Mouse (Mus musculus): ENCODE data around the gene Ehmt1. TPM values are rescaled to one million over a fixed set of nuclear protein-coding genes. Genes with fewer than 3 reads are reported as not detected.

Ehmt1 gene
- polyA plus RNA-seq, 1 experiment, result 32.9 TPM

GRCm38 (mm10) chr2:24934441-24934963 lies 15.1 kb upstream of the Ehmt1 start:
- Histone ChIP-seq H3K4me1 (ENCODE audit: control insufficient read depth, insufficient read depth, low read length) (peaks cover 10% of the 10 kb centered on the region; the same call in 1 of the 2 replicates), H3K27ac (ENCODE audit: insufficient read depth, low read depth, low read length) (peak overlapping the region; percentile 86), H3K4me3 (ENCODE audit: insufficient read depth, low read length) (peak overlapping the region; percentile 96)
- TF ChIP-seq CTCF (IDR thresholded peaks at IDR 0.05; ENCODE audit: low read depth, low read length) (no peak), POLR2A (IDR thresholded peaks at IDR 0.05; ENCODE audit: borderline replicate concordance, low read depth, low read length) (no peak)

DNA sequence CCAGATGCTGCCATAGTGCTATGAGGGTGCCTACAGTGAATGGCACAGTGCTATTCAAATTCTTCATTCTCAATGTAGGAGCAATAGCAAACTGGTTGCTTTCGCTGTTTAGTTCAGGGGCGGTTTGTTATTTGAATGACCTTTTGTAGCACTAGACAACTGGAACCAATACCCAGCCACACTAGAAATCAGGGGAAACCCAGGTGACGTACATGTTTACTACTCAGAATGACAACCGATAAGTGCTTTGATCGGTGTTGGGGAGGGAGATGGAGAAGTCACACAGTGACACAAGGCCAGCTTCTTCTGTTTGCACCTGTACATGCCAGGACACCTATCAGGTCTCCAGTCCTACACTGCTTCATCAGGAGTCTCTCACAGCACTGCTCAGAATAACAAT lies 10.2 kb upstream of the Ehmt1 start:
- H3K27ac ChIP-seq (ENCODE audit: insufficient read depth, low read depth, low read length), result no peak overlapping the region
- H3K4me3 ChIP-seq (ENCODE audit: insufficient read depth, low read length), result no peak overlapping the region
- peaks cover 29% of the 10 kb centered on the region for H3K4me1 ChIP-seq (ENCODE audit: control insufficient read depth, insufficient read depth, low read length)
- TF ChIP-seq POLR2A (IDR thresholded peaks at IDR 0.05; ENCODE audit: borderline replicate concordance, low read depth, low read length) (no peak), CTCF (IDR thresholded peaks at IDR 0.05; ENCODE audit: low read depth, low read length) (no peak)

GRCm38 (mm10) chr2:24929119-24929518 lies 9.7 kb upstream of the Ehmt1 start:
- Histone ChIP-seq H3K4me3 (ENCODE audit: insufficient read depth, low read length) (no peak overlapping the region), H3K27ac (ENCODE audit: insufficient read depth, low read depth, low read length) (no peak overlapping the region), H3K4me1 (ENCODE audit: control insufficient read depth, insufficient read depth, low read length) (peaks cover 29% of the 10 kb centered on the region)
- TF ChIP-seq POLR2A (IDR thresholded peaks at IDR 0.05; ENCODE audit: borderline replicate concordance, low read depth, low read length) (no peak), CTCF (IDR thresholded peaks at IDR 0.05; ENCODE audit: low read depth, low read length) (no peak)

- peak overlapping the region; percentile 63; the same call in 1 of the 2 replicates for H3K27ac ChIP-seq (ENCODE audit: insufficient read depth, low read depth, low read length)
- no peak for TF ChIP-seq CTCF (IDR thresholded peaks at IDR 0.05; ENCODE audit: low read depth, low read length)
- TF ChIP-seq POLR2A (IDR thresholded peaks at IDR 0.05; ENCODE audit: borderline replicate concordance, low read depth, low read length), result no peak
- peaks cover 21% of the 10 kb centered on the region for H3K4me1 ChIP-seq (ENCODE audit: control insufficient read depth, insufficient read depth, low read length)
- H3K4me3 ChIP-seq (ENCODE audit: insufficient read depth, low read length), result no peak overlapping the region
Measured at GRCm38 (mm10) chr2:24927810-24928479, 8.5 kb upstream of the Ehmt1 start.

GRCm38 (mm10) chr2:24926965-24927358 lies 7.5 kb upstream of the Ehmt1 start:
- no peak for TF ChIP-seq CTCF (IDR thresholded peaks at IDR 0.05; ENCODE audit: low read depth, low read length)
- TF ChIP-seq POLR2A (IDR thresholded peaks at IDR 0.05; ENCODE audit: borderline replicate concordance, low read depth, low read length), result no peak
- H3K4me3 ChIP-seq (ENCODE audit: insufficient read depth, low read length), result no peak overlapping the region
- H3K4me1 ChIP-seq (ENCODE audit: control insufficient read depth, insufficient read depth, low read length), result peaks cover 21% of the 10 kb centered on the region
- peak overlapping the region; percentile 63 for H3K27ac ChIP-seq (ENCODE audit: insufficient read depth, low read depth, low read length)

DNA sequence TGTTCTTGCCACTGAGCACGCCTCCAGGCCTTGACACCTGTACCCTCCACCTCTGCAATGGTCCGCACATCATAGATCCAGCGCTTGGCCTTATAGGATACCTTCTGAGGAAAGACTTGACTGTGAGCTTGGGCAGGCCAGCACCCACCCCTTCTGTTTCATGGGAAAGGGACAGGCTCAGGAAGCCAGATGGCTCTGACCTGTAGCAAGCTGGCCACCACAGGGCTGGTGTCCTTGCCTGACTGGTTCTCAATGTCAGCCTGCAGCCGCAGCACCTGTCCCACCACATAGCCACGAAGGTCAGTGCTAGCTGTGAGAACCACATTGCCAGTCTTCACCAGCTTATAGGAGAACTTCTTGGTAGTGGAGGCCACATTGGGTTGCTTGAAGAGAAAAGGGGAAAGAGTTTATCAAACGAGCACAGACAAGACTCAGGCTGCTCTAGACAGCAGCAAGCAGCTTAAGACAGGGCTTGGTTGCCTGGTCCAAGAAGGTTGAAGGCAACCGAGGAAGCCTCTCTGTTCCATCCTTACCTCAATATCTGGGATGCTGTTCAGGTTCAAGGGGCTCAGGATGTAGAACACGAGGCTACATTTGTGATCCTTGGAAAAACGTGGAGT lies 7.0 kb upstream of the Ehmt1 start:
- H3K27ac ChIP-seq (ENCODE audit: insufficient read depth, low read depth, low read length), result peak overlapping the region; percentile 7; the same call in 1 of the 2 replicates
- H3K4me1 ChIP-seq (ENCODE audit: control insufficient read depth, insufficient read depth, low read length), result peaks cover 21% of the 10 kb centered on the region
- TF ChIP-seq CTCF (IDR thresholded peaks at IDR 0.05; ENCODE audit: low read depth, low read length) (no peak), POLR2A (IDR thresholded peaks at IDR 0.05; ENCODE audit: borderline replicate concordance, low read depth, low read length) (no peak)
- H3K4me3 ChIP-seq (ENCODE audit: insufficient read depth, low read length), result no peak overlapping the region

GRCm38 (mm10) chr2:24925284-24925683 lies 5.9 kb upstream of the Ehmt1 start:
- TF ChIP-seq POLR2A (IDR thresholded peaks at IDR 0.05; ENCODE audit: borderline replicate concordance, low read depth, low read length) (no peak), CTCF (IDR thresholded peaks at IDR 0.05; ENCODE audit: low read depth, low read length) (no peak)
- H3K27ac ChIP-seq (ENCODE audit: insufficient read depth, low read depth, low read length), result no peak overlapping the region
- no peak overlapping the region for H3K4me3 ChIP-seq (ENCODE audit: insufficient read depth, low read length)
- peaks cover 21% of the 10 kb centered on the region for H3K4me1 ChIP-seq (ENCODE audit: control insufficient read depth, insufficient read depth, low read length)

- Histone ChIP-seq H3K27ac (ENCODE audit: insufficient read depth, low read depth, low read length) (no peak overlapping the region), H3K4me3 (ENCODE audit: insufficient read depth, low read length) (no peak overlapping the region), H3K4me1 (ENCODE audit: control insufficient read depth, insufficient read depth, low read length) (peaks cover 20% of the 10 kb centered on the region)
- TF ChIP-seq POLR2A (IDR thresholded peaks at IDR 0.05; ENCODE audit: borderline replicate concordance, low read depth, low read length) (no peak), CTCF (IDR thresholded peaks at IDR 0.05; ENCODE audit: low read depth, low read length) (no peak)
Measured at GRCm38 (mm10) chr2:24923561-24923960, 4.1 kb upstream of the Ehmt1 start.

GRCm38 (mm10) chr2:24919839-24920175 lies 393 bp upstream of the Ehmt1 start:
- TF ChIP-seq POLR2A (IDR thresholded peaks at IDR 0.05; ENCODE audit: borderline replicate concordance, low read depth, low read length) (no peak), CTCF (IDR thresholded peaks at IDR 0.05; ENCODE audit: low read depth, low read length) (no peak)
- peak overlapping the region; percentile 95 for H3K4me3 ChIP-seq (ENCODE audit: insufficient read depth, low read length)
- H3K4me1 ChIP-seq (ENCODE audit: control insufficient read depth, insufficient read depth, low read length), result peaks cover 6% of the 10 kb centered on the region
- H3K27ac ChIP-seq (ENCODE audit: insufficient read depth, low read depth, low read length), result peak overlapping the region; percentile 34

DNA sequence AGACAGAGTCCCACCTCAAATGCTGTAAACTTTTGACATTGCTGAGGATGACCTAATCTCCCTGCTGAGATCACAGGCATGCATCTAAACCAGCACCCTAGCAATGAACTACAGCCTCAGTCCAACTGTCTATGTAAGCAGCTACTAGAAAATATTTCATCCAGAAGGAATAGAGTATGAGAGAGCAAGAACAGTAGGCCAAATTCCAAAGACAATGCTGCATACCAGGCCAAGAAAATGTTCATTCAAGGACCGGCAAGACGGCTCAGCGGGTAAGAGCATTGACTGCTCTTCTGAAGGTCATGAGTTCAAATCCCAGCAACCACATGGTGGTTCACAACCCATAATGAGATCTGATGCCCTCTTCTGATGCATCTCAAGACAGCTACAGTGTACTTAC lies 4.7 kb downstream of the Ehmt1 start:
- TF ChIP-seq CTCF (IDR thresholded peaks at IDR 0.05; ENCODE audit: low read depth, low read length), result no peak
- no peak for TF ChIP-seq POLR2A (IDR thresholded peaks at IDR 0.05; ENCODE audit: borderline replicate concordance, low read depth, low read length)
- H3K27ac ChIP-seq (ENCODE audit: insufficient read depth, low read depth, low read length), result no peak overlapping the region
- no peak overlapping the region for H3K4me3 ChIP-seq (ENCODE audit: insufficient read depth, low read length)
- H3K4me1 ChIP-seq (ENCODE audit: control insufficient read depth, insufficient read depth, low read length), result peaks cover 18% of the 10 kb centered on the region
